Mouse (Mus musculus): Measurements from ENCODE around the gene Muc1.

DNA sequence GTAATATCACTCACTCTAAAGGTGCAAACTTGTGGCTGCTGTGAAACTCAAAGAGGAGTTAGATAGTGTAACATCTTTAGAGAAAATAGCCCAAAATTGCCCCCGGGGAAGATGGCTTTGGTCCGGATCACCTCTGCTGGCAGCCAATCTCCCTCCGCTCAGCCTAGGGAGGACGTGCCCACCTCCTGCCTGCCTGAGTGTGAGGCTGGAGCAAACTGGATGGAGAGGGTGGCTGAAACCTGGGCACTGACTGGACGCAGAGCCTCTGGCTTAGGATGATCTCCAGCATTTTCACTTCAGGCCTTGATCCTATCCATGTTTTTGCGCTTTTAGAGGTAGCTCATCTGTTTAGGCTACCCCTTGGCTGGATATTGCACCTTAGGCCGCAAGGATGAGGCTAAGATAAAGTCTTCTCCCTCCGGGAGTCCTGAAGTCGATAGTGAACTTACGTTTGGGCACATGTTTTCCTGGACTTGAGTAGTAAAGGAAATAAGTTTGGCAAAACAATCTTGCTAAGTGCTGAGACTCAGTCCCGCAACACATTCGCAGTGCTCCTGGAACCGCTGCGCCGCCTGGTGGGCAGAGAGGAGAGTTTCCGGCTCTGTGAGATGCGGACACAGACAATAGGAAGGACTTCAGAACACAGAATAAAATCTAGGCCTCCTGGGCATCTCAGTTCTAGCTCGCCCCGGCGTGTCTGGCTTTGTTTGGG, 52.9 kb downstream of the Muc1 start:
- TF ChIP-seq CTCF (IDR thresholded peaks at IDR 0.05; ENCODE audit: borderline replicate concordance, insufficient read depth, low read length) (peak; percentile 95), POLR2A (IDR thresholded peaks at IDR 0.05; ENCODE audit: low read depth, low read length) (no peak)
